Comparison of ENCODE assay signal across 16 mouse cellular contexts in the genomic region with DNA sequence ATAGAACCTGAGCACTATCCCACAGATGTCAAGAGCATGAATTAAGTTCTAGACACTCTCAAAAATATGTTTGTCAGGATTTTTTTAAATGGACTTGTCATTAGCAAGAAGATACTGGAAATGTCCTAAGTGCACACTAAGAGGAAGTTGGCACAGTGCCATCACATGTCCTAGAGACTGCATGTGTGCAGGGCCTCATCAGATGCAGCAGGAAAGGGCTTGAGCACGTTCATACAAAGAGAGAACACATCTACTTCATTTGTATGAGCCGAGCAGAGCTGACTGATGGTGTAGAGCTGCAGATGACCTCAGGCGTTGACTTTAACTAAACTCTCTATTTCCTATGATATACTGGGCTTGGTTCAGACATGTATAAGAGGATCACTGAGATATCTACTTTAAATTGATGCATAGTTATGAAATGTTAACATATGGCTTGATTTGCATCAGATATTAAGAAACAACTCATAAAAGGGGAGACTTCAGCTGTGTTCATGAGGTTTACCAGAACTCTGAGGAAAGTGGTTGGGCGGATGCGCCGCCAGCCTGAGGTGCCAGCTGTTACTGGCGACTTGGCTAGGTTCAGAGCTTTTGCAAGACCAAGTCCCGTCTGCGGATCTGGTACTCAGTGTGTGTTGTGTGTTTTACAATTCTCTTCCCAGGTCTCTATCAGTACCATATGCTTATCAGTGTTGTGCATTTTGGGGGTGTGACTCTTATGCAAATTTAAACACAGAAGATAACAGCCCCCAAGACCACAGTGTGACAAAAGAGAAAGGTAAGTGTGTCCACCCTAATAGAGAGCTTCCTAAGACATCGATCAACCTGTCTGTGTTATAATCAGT. TPM values are rescaled to one million over a fixed set of nuclear protein-coding genes. Genes with fewer than 3 reads are reported as not detected.
DNase-seq lines count a peak whose midpoint lies in the region; ATAC-seq and TF ChIP-seq lines count a peak whose summit lies in the region.
"Had no signal": no experiment of that assay in that cellular context is flagged by ENCODE, and none has a peak within 500 bp of the region (broad histone marks: within the 10 kb centered on the region; RNA-seq: fewer than 3 reads in every experiment).

No protein-coding gene starts in this region.

- 40% methylated on average over 10 of the region's 10 CpGs for WGBS in liver, embryonic 13.5 days (ENCODE audit: insufficient replicate concordance)
- 91% methylated on average over 10 of the region's 10 CpGs for WGBS in embryonic facial prominence, embryonic 10.5 days

- peak overlapping the region; percentile 50 for H3K4me2 ChIP-seq in liver, embryonic 13.5 days
- H3K4me2 ChIP-seq: embryonic facial prominence, embryonic 13.5 days; hindbrain, embryonic 14.5 days; lung, embryonic 15.5 days; neural tube, embryonic 12.5 days had no signal

- DNase-seq in gastrocnemius, postnatal 10 days: peak; percentile 12
- DNase-seq in gastrocnemius, adult 2 months: no peak
- DNase-seq in G1E (ENCODE audit: low spot score): no peak
- peak; percentile 90 for DNase-seq in fat pad, adult 2 months (ENCODE audit: extremely low read depth, low read depth, low spot score)
- DNase-seq in liver, embryonic 13.5 days: peak; percentile 59
- DNase-seq in layer of hippocampus, postnatal 25 days (ENCODE audit: extremely low spot score in 1 of 2, low spot score in 1 of 2): no peak
- DNase-seq in heart, postnatal 36 days: no peak
- no peak for DNase-seq in embryonic facial prominence, embryonic 10.5 days (ENCODE audit: low spot score)
- DNase-seq: adrenal gland, adult 8-10 months; forebrain, postnatal 0 days; gastrocnemius, postnatal 36 days; kidney, adult 9 months had no signal

- TF ChIP-seq CTCF in gastrocnemius, adult 2 months (IDR thresholded peaks at IDR 0.05): no peak
- no peak for TF ChIP-seq CTCF in G1E (IDR thresholded peaks at IDR 0.05; ENCODE audit: low read depth, low read length)

- peak overlapping the region; percentile 37; the same call in 1 of the 2 replicates for H3K9ac ChIP-seq in liver, embryonic 13.5 days
- H3K9ac ChIP-seq: embryonic facial prominence, embryonic 13.5 days; forebrain, postnatal 0 days; hindbrain, embryonic 14.5 days; lung, embryonic 15.5 days; neural tube, embryonic 12.5 days had no signal

- H3K4me3 ChIP-seq in gastrocnemius, adult 2 months: no peak overlapping the region
- peak overlapping the region; percentile 27; the same call in 1 of the 2 replicates for H3K4me3 ChIP-seq in G1E (ENCODE audit: low read depth, low read length)
- no peak overlapping the region; the same call in 1 of the 2 replicates for H3K4me3 ChIP-seq in liver, embryonic 13.5 days (replicated peaks)
- H3K4me3 ChIP-seq in embryonic facial prominence, embryonic 10.5 days: no peak overlapping the region
- H3K4me3 ChIP-seq: embryonic facial prominence, embryonic 13.5 days; lung, embryonic 15.5 days; neural tube, embryonic 12.5 days had no signal

- H3K4me1 ChIP-seq in G1E (ENCODE audit: insufficient read depth, low read depth, low read length): peaks cover 25% of the 10 kb centered on the region
- peaks cover 50% of the 10 kb centered on the region for H3K4me1 ChIP-seq in liver, embryonic 13.5 days (replicated peaks)
- no peaks in the 10 kb centered on the region for H3K4me1 ChIP-seq in embryonic facial prominence, embryonic 10.5 days
- H3K4me1 ChIP-seq: embryonic facial prominence, embryonic 13.5 days; lung, embryonic 15.5 days; neural tube, embryonic 12.5 days had no signal

- no peaks in the 10 kb centered on the region for H3K9me3 ChIP-seq in G1E (replicated peaks)
- no peaks in the 10 kb centered on the region for H3K9me3 ChIP-seq in liver, embryonic 13.5 days (replicated peaks)
- no peaks in the 10 kb centered on the region for H3K9me3 ChIP-seq in embryonic facial prominence, embryonic 10.5 days
- H3K9me3 ChIP-seq: embryonic facial prominence, embryonic 13.5 days; lung, embryonic 15.5 days; neural tube, embryonic 12.5 days had no signal

- no peaks in the 10 kb centered on the region for H3K27me3 ChIP-seq in G1E (ENCODE audit: insufficient read depth, low read length)
- no peaks in the 10 kb centered on the region for H3K27me3 ChIP-seq in liver, embryonic 13.5 days
- H3K27me3 ChIP-seq in embryonic facial prominence, embryonic 10.5 days (replicated peaks; ENCODE audit: low read depth, poor library complexity, severe bottlenecking): no peaks in the 10 kb centered on the region
- H3K27me3 ChIP-seq: embryonic facial prominence, embryonic 13.5 days; neural tube, embryonic 12.5 days had no signal

- no peak overlapping the region for H3K27ac ChIP-seq in gastrocnemius, adult 2 months
- peak overlapping the region; percentile 78 for H3K27ac ChIP-seq in liver, embryonic 13.5 days
- no peak overlapping the region for H3K27ac ChIP-seq in embryonic facial prominence, embryonic 10.5 days (replicated peaks)
- H3K27ac ChIP-seq: embryonic facial prominence, embryonic 13.5 days; hindbrain, embryonic 14.5 days; lung, embryonic 15.5 days; neural tube, embryonic 12.5 days had no signal

- peaks cover 22% of the 10 kb centered on the region for H3K36me3 ChIP-seq in G1E (replicated peaks)
- H3K36me3 ChIP-seq in liver, embryonic 13.5 days: peaks cover 18% of the 10 kb centered on the region
- peaks cover 67% of the 10 kb centered on the region for H3K36me3 ChIP-seq in embryonic facial prominence, embryonic 10.5 days (replicated peaks)
- H3K36me3 ChIP-seq: lung, embryonic 15.5 days had no signal

- intact Hi-C loops in gastrocnemius, adult 2 months (cut with DNase I): no loop called here
- intact Hi-C loops in heart, postnatal 36 days (cut with DNase I): no loop called here

- ATAC-seq in G1E (ENCODE audit: extremely low read depth, insufficient number of reproducible peaks, low FRiP score, poor library complexity, severe bottlenecking): peak; percentile 64
- ATAC-seq in liver, embryonic 13.5 days (ENCODE audit: low read depth): peak; percentile 90
- ATAC-seq: forebrain, postnatal 0 days had no signal

RNA-seq across cellular contexts. Expression of a gene that starts 10.0 kb away (rescaled TPM):
- total RNA-seq in gastrocnemius, postnatal 10 days (2021): 10 to 100 TPM; 10.5 to 13.2 TPM
- total RNA-seq in gastrocnemius, adult 2 months (2021): 1 to 10 TPM; 2.5 to 3.2 TPM
- total RNA-seq in G1E (2014; fragmentation: Nextera tagmentation) (59.7 and 65.5 TPM in 2 replicates), G1E (2017) (29.5 and 33.9 TPM in 2 replicates)
- 15.2 and 17.5 TPM in 2 replicates for polyA plus RNA-seq in G1E (2012)
- 26.2 and 34.1 TPM in 2 replicates for polyA plus RNA-seq in liver, embryonic 13.5 days (2015; fragmentation: Nextera tagmentation; extraction: Ambion mirVana)
- 10 to 100 TPM; 17.9 to 21.1 TPM for total RNA-seq in layer of hippocampus, postnatal 25 days (2021)
- total RNA-seq in heart, postnatal 36 days (2021): 1 to 10 TPM; 5.1 to 5.3 TPM
- polyA plus RNA-seq in embryonic facial prominence, embryonic 10.5 days (2016; fragmentation: Nextera tagmentation; extraction: Ambion mirVana): 57.1 and 63.6 TPM in 2 replicates

Comparison
In these comparisons a context has a peak if more than half of its experiments do, and no peak if none do; other contexts are left out.
1. DNase-seq: peak in gastrocnemius, postnatal 10 days (single experiment), fat pad, adult 2 months (single experiment) and liver, embryonic 13.5 days (single experiment); none in gastrocnemius, adult 2 months (single experiment), G1E (single experiment), layer of hippocampus, postnatal 25 days (0 of 2), heart, postnatal 36 days (0 of 2) and embryonic facial prominence, embryonic 10.5 days (single experiment).